Mouse (Mus musculus) ES-Bruce4 (cell line): ENCODE measurements at regions not wholly inside any gene's neighbourhood (a gene's known extent, or its start where the extent isn't known, plus 50 kb on each side); places are given as distances from the start of the nearest gene placed in this dataset.

Experiments used
- H3K27ac ChIP-seq: 2 replicates; pipeline ENCODE4 v1.5.1; 2012; ENCODE audit warnings: low read length, inconsistent platforms; ENCODE audit not compliant: insufficient read depth
- H3K27me3 ChIP-seq: 2 replicates; pipeline ENCODE4 v1.6.1; 2012; ENCODE audit warnings: mild to moderate bottlenecking, low read length, inconsistent platforms; ENCODE audit not compliant: control insufficient read depth, poor library complexity, insufficient read depth, severe bottlenecking
- H3K36me3 ChIP-seq: 2 replicates; pipeline ENCODE4 v1.6.1; 2012; ENCODE audit warnings: inconsistent platforms, mild to moderate bottlenecking, low read length, moderate library complexity; ENCODE audit not compliant: control insufficient read depth, poor library complexity, insufficient read depth, severe bottlenecking
- H3K4me1 ChIP-seq: one replicate; pipeline ENCODE4 v1.8.1; 2011; ENCODE audit warnings: low read length; ENCODE audit not compliant: control insufficient read depth, insufficient read depth
- H3K4me3 ChIP-seq: 2 replicates; pipeline ENCODE4 v1.5.1; 2011; ENCODE audit warnings: low read depth, mild to moderate bottlenecking, low read length
- H3K9ac ChIP-seq: 2 replicates; pipeline ENCODE4 v1.6.1; 2012; ENCODE audit warnings: low read depth, mild to moderate bottlenecking, inconsistent platforms; ENCODE audit not compliant: poor library complexity, severe bottlenecking
- H3K9me3 ChIP-seq: replicated peaks from 2 replicates; pipeline ENCODE4 v1.6.1; 2012; ENCODE audit warnings: mild to moderate bottlenecking, low read length, inconsistent platforms; ENCODE audit not compliant: control insufficient read depth, poor library complexity, insufficient read depth, severe bottlenecking
- CTCF ChIP-seq: IDR thresholded peaks from one replicate; pipeline ENCODE4 v1.8.1; 2011; ENCODE audit warnings: low read depth, low read length
- EP300 ChIP-seq: IDR thresholded peaks from 2 replicates; pipeline ENCODE4 v1.6.1; 2011; ENCODE audit warnings: low read depth, low read length; ENCODE audit not compliant: insufficient read depth
- POLR2A ChIP-seq: IDR thresholded peaks from one replicate; pipeline ENCODE4 v1.8.1; 2011; ENCODE audit warnings: low read length; ENCODE audit not compliant: insufficient read depth

GRCm38 (mm10) chr3:21806494-21807157 is 269.8 kb upstream of the Tbl1xr1 start:
- H3K27ac ChIP-seq = no peak overlapping the region
- TF ChIP-seq CTCF = no peak
- TF ChIP-seq POLR2A = no peak
- no peaks in the 10 kb centered on the region for H3K27me3 ChIP-seq
- H3K9ac ChIP-seq = no peak overlapping the region
- H3K4me3 ChIP-seq = no peak overlapping the region
- H3K36me3 ChIP-seq = no peaks in the 10 kb centered on the region
- H3K9me3 ChIP-seq = peaks cover 5% of the 10 kb centered on the region; the same call in 1 of the 2 replicates
- H3K4me1 ChIP-seq = no peaks in the 10 kb centered on the region

GRCm38 (mm10) chr3:21808539-21808938 is 267.9 kb upstream of the Tbl1xr1 start:
- Histone ChIP-seq H3K27me3 (no peaks in the 10 kb centered on the region), H3K4me3 (no peak overlapping the region), H3K36me3 (no peaks in the 10 kb centered on the region), H3K9ac (no peak overlapping the region), H3K9me3 (no peaks in the 10 kb centered on the region), H3K4me1 (no peaks in the 10 kb centered on the region), H3K27ac (no peak overlapping the region)
- TF ChIP-seq EP300 (no peak), POLR2A (no peak), CTCF (no peak)

- no peaks in the 10 kb centered on the region for H3K9me3 ChIP-seq
- H3K4me3 ChIP-seq = no peak overlapping the region
- H3K9ac ChIP-seq = no peak overlapping the region
- no peaks in the 10 kb centered on the region for H3K36me3 ChIP-seq
- no peaks in the 10 kb centered on the region for H3K27me3 ChIP-seq
- H3K4me1 ChIP-seq = no peaks in the 10 kb centered on the region
- TF ChIP-seq CTCF (no peak), POLR2A (no peak), EP300 (no peak)
- H3K27ac ChIP-seq = no peak overlapping the region
These were observed 266.5 kb upstream of the Tbl1xr1 start for GRCm38 (mm10) chr3:21809769-21810470.

GRCm38 (mm10) chr3:21813401-21813800 is 263.1 kb upstream of the Tbl1xr1 start:
- H3K9me3 ChIP-seq = no peaks in the 10 kb centered on the region
- no peaks in the 10 kb centered on the region for H3K4me1 ChIP-seq
- H3K9ac ChIP-seq = no peak overlapping the region
- no peak overlapping the region for H3K4me3 ChIP-seq
- no peaks in the 10 kb centered on the region for H3K27me3 ChIP-seq
- H3K27ac ChIP-seq = no peak overlapping the region
- TF ChIP-seq EP300 (no peak), POLR2A (no peak), CTCF (no peak)
- no peaks in the 10 kb centered on the region for H3K36me3 ChIP-seq

GRCm38 (mm10) chr3:21816968-21817858 is 259.2 kb upstream of the Tbl1xr1 start:
- H3K9me3 ChIP-seq = no peaks in the 10 kb centered on the region
- H3K4me1 ChIP-seq = no peaks in the 10 kb centered on the region
- H3K9ac ChIP-seq = no peak overlapping the region
- H3K36me3 ChIP-seq = no peaks in the 10 kb centered on the region
- no peaks in the 10 kb centered on the region for H3K27me3 ChIP-seq
- TF ChIP-seq EP300 (no peak), POLR2A (no peak), CTCF (no peak)
- no peak overlapping the region for H3K27ac ChIP-seq
- no peak overlapping the region for H3K4me3 ChIP-seq

- H3K9ac ChIP-seq = no peak overlapping the region
- H3K9me3 ChIP-seq = no peaks in the 10 kb centered on the region
- H3K27ac ChIP-seq = no peak overlapping the region
- no peaks in the 10 kb centered on the region for H3K4me1 ChIP-seq
- H3K36me3 ChIP-seq = no peaks in the 10 kb centered on the region
- no peak overlapping the region for H3K4me3 ChIP-seq
- TF ChIP-seq POLR2A (no peak), EP300 (no peak), CTCF (no peak)
- no peaks in the 10 kb centered on the region for H3K27me3 ChIP-seq
These were observed 257.4 kb upstream of the Tbl1xr1 start for GRCm38 (mm10) chr3:21819030-21819429.
